Mouse (Mus musculus): Measurements from ENCODE around the gene Sema3f. TPM values are rescaled to one million over a fixed set of nuclear protein-coding genes. Genes with fewer than 3 reads are reported as not detected.
"Not testable (repeated sequence)": the region's sequence is repeated elsewhere in the genome, so short reads cannot be mapped to it uniquely, and the experiment has no call there.

Sema3f gene
- polyA plus RNA-seq, 1 experiment from 2014 or later, result 14.9 TPM

DNA sequence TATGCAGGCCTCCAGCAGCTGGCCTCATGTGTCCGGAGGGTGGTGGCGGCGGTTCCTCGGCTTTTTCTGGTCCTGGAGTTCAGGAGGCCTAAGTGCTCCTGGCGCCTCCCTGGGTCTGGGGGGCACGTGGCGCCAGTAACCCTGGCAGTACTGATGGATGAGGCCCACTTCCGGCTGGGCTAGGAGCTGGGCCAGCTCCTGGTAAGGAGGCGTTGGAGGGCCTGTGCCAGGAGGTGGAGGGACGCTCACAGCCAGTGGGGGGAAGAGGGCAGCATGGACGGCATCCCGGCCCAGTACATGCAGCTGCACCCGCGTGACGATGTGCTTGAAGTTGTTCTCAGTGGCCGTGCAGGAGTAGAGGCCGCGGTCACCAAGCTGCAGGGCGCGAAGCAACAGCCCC lies 27.9 kb downstream of the Sema3f start:
- Histone ChIP-seq H3K36me3 (ENCODE audit: control insufficient read depth, insufficient read depth) (peaks cover 9% of the 10 kb centered on the region), H3K27ac (ENCODE audit: low read length) (no peak overlapping the region), H3K9me3 (ENCODE audit: control insufficient read depth, low read length) (no peaks in the 10 kb centered on the region), H3K4me3 (replicated peaks; ENCODE audit: low read length) (no peak overlapping the region), H3K9ac (replicated peaks; ENCODE audit: low read depth, low read length) (no peak overlapping the region), H3K27me3 (replicated peaks; ENCODE audit: control insufficient read depth, insufficient read depth, low read length) (peaks cover under 1% of the 10 kb centered on the region), H3K4me2 (ENCODE audit: low read length) (no peak overlapping the region), H3K4me1 (replicated peaks; ENCODE audit: control insufficient read depth, insufficient read depth, low read length) (0 out of 2 replicates have a peak, but pooled peaks cover 1% of the 10 kb centered on the region)
- ATAC-seq, result no peak
- WGBS, result 85% methylated on average over 20 of the region's 20 CpGs

DNA sequence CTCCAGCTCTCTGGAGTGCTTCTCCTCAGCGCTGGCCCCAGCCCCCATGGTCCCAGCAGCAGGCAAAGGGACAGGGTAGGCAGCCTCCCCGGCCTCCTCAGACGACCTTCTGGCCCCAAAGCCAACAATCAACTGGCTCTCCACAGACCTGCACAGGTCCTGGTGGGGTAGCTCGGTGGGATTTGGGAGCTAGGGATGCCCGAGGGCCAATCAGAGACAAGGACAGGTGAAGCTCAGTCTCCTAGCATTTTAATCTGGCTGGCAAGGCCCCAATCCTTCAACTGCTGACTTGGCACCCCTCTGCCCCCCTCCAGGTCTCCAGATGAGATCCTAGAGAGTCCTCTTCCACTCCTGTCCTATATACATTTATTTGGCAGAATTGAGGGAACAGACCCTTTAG lies 30.8 kb downstream of the Sema3f start, which contains the start of gene Gnat1:
Gnat1 (minus strand) TSS at position 212 of the 400 bp plus-strand sequence.
- Histone ChIP-seq H3K4me3 (replicated peaks; ENCODE audit: low read length) (no peak within 1 kb of the TSS), H3K27ac (ENCODE audit: low read length) (no peak within 1 kb of the TSS), H3K9me3 (ENCODE audit: control insufficient read depth, low read length) (no peaks in the 10 kb centered on the region), H3K4me2 (ENCODE audit: low read length) (no peak within 1 kb of the TSS), H3K36me3 (ENCODE audit: control insufficient read depth, insufficient read depth) (peaks cover 6% of the 10 kb centered on the region), H3K4me1 (replicated peaks; ENCODE audit: control insufficient read depth, insufficient read depth, low read length) (peaks cover 20% of the 10 kb centered on the region), H3K9ac (replicated peaks; ENCODE audit: low read depth, low read length) (0 out of 2 replicates have a peak within 1 kb of the TSS, but pooled peaks have one; percentile 6), H3K27me3 (replicated peaks; ENCODE audit: control insufficient read depth, insufficient read depth, low read length) (peaks cover 18% of the 10 kb centered on the region)
- no peak for ATAC-seq
- 37% methylated on average over 5 of the region's 5 CpGs for WGBS

DNA sequence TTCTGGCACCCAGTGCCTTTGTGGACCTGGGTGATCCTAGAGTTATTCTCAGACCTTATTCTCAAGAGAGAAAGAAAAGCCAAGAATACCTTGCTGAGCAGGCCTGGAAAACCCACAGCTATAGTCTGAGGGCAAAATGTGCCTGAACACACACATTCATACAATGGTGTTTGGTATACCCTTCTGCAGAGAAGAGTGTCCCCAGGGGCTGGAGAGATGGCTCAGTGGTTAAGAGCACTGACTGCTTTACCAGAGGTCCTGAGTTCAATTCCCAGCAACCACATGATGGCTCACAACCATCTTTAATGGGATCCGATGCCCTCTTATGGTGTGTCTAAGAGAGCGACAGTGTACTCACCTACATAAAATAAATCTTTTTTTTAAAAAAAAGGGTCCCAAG lies 31.4 kb downstream of the Sema3f start:
- H3K4me2 ChIP-seq (ENCODE audit: low read length), result no peak overlapping the region
- WGBS, result 94% methylated on average over 2 of the region's 2 CpGs

DNA sequence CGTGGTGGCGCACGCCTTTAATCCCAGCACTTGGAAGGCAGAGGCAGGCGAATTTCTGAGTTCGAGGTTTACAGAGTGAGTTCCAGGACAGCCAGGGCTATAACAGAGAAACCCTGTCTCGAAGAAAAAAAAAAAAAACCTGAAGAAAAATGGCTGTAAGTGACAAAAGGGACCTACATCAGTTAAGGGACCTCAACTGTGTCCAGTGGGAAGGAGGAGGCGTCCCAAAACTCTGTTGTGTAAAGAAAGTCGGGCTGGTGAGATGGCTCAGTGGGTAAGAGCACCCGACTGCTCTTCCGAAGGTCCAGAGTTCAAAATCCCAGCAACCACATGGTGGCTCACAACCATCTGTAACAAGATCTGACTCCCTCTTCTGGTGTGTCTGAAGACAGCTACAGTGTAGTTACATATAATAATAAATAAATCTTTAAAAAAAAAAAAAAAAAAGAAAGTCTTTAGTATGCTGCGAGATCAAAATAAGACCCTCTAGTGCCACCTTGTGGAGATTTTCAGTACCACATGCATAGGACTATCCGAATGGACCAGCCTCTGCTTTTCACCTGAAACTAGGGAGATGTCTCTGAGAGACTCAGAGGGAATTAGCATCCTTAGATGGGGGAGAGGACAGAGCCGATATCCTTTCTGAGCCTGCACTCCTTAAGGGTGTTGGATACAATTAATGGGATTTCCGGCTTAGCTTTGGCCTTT lies 32.3 kb downstream of the Sema3f start:
- Histone ChIP-seq H3K27me3 (replicated peaks; ENCODE audit: control insufficient read depth, insufficient read depth, low read length) (peaks cover 18% of the 10 kb centered on the region), H3K4me1 (replicated peaks; ENCODE audit: control insufficient read depth, insufficient read depth, low read length) (peaks cover 20% of the 10 kb centered on the region)
- not testable (repeated sequence) for H3K9ac ChIP-seq (replicated peaks; ENCODE audit: low read depth, low read length); H3K4me2 ChIP-seq (ENCODE audit: low read length); H3K36me3 ChIP-seq (ENCODE audit: control insufficient read depth, insufficient read depth); H3K27ac ChIP-seq (ENCODE audit: low read length); H3K4me3 ChIP-seq (replicated peaks; ENCODE audit: low read length); H3K9me3 ChIP-seq (ENCODE audit: control insufficient read depth, low read length); ATAC-seq
- WGBS, result 42% methylated on average over 14 of the region's 14 CpGs

More for the DNA sequence above, 31.4 kb downstream of the Sema3f start:
- H3K27ac ChIP-seq (ENCODE audit: low read length), result no peak overlapping the region
- peaks cover 18% of the 10 kb centered on the region for H3K27me3 ChIP-seq (replicated peaks; ENCODE audit: control insufficient read depth, insufficient read depth, low read length)
- H3K4me1 ChIP-seq (replicated peaks; ENCODE audit: control insufficient read depth, insufficient read depth, low read length), result peaks cover 20% of the 10 kb centered on the region
- H3K9me3 ChIP-seq (ENCODE audit: control insufficient read depth, low read length), result no peaks in the 10 kb centered on the region
- no peak for ATAC-seq
- H3K4me3 ChIP-seq (replicated peaks; ENCODE audit: low read length), result no peak overlapping the region
- no peak overlapping the region for H3K9ac ChIP-seq (replicated peaks; ENCODE audit: low read depth, low read length)
- H3K36me3 ChIP-seq (ENCODE audit: control insufficient read depth, insufficient read depth), result peaks cover 3% of the 10 kb centered on the region; the same call in 1 of the 2 replicates

DNA sequence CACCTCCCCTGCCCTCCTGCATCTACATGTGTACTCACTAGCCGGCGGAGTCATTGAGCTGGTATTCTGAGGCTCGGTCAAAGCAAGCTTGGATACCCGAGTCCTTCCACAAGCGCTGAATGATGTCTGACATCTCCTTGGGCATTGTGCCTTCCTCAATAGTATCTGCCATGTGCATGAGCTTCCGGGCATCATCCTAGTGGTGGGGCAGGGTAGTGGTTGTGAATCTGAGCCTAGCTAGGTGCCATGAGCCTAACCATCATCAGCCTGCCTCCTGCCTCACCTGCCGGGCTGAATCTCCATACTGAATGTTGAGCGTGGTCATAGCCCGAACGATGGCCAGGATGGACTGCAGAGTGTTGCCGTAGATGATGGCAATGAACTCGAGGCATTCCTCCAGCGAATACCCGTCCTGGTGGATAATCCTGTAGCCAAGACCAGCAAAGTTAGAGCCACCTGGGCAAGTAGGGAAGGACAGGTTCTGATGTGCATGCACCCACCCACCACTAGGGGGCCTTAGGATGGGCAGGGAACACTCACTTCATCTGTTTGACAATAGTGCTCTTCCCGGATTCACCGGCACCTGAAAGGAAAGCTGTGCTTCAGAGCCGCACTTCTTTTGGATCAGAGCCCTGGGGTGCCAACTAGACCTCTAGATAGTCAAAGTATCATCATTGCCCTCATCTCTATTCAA lies 33.0 kb downstream of the Sema3f start:
- Histone ChIP-seq H3K4me2 (ENCODE audit: low read length) (no peak overlapping the region), H3K4me1 (replicated peaks; ENCODE audit: control insufficient read depth, insufficient read depth, low read length) (peaks cover 20% of the 10 kb centered on the region), H3K4me3 (replicated peaks; ENCODE audit: low read length) (no peak overlapping the region), H3K9ac (replicated peaks; ENCODE audit: low read depth, low read length) (no peak overlapping the region), H3K27ac (ENCODE audit: low read length) (no peak overlapping the region), H3K9me3 (ENCODE audit: control insufficient read depth, low read length) (no peaks in the 10 kb centered on the region), H3K27me3 (replicated peaks; ENCODE audit: control insufficient read depth, insufficient read depth, low read length) (peaks cover 18% of the 10 kb centered on the region), H3K36me3 (ENCODE audit: control insufficient read depth, insufficient read depth) (peaks cover 3% of the 10 kb centered on the region; the same call in 1 of the 2 replicates)
- ATAC-seq, result no peak
- WGBS, result 18% methylated on average over 17 of the region's 17 CpGs

DNA sequence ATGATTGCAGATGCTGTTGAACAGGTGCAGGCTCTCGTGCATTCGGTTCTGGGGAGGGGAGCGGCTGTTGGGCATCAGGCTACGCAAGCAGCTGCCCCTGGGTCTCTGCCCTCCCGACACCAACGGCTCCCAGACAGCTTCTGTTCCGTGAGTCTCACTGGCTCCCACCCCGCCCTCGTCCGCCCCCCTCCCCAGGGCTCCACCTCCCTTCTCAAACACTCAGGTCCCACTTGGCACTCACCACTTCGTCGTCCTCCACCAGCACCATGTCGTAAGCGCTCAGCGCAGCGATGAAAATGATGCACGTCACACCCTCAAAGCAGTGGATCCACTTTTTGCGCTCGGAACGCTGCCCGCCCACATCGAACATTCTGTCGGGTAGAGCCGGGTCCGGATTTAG lies 34.0 kb downstream of the Sema3f start:
- peaks cover 20% of the 10 kb centered on the region for H3K4me1 ChIP-seq (replicated peaks; ENCODE audit: control insufficient read depth, insufficient read depth, low read length)
- WGBS, result 1% methylated on average over 25 of the region's 25 CpGs
- H3K4me2 ChIP-seq (ENCODE audit: low read length), result peak overlapping the region; percentile 65
- peak overlapping the region; percentile 47 for H3K9ac ChIP-seq (replicated peaks; ENCODE audit: low read depth, low read length)
- no peaks in the 10 kb centered on the region for H3K36me3 ChIP-seq (ENCODE audit: control insufficient read depth, insufficient read depth)
- peaks cover 18% of the 10 kb centered on the region for H3K27me3 ChIP-seq (replicated peaks; ENCODE audit: control insufficient read depth, insufficient read depth, low read length)
- no peaks in the 10 kb centered on the region for H3K9me3 ChIP-seq (ENCODE audit: control insufficient read depth, low read length)
- H3K27ac ChIP-seq (ENCODE audit: low read length), result no peak overlapping the region
- ATAC-seq, result peak; percentile 14; the same call in 1 of the 2 replicates
- H3K4me3 ChIP-seq (replicated peaks; ENCODE audit: low read length), result peak overlapping the region; percentile 35

DNA sequence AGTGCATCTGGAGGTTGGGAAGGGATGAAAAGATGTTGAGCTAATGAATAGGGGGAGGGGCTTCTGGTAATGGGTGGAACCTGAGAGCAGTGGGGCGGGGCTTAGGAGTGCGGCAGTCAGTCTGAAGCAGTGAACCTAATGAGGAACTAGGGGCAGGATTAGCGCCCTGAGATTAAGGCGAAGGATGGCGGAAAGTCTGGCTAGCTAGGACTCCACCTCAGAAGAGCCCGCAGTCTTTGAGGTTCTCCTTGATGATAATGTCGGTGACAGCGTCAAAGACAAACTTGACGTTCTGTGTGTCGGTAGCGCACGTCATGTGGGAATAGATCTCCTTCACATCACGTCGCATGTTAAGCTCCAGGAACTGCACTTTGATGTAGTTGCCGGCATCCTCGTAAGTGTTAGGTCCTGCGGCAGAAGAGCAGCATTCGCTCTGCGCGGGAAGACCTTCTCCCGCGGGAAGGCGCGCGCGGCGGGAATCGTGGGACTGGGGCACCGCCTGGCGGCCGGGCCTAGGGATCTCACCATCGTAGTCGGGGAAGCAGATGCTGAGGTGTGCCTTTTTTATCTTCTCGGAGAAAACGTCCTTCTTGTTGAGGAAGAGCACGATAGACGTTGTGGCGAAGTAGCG lies 34.5 kb downstream of the Sema3f start:
- peaks cover 20% of the 10 kb centered on the region for H3K4me1 ChIP-seq (replicated peaks; ENCODE audit: control insufficient read depth, insufficient read depth, low read length)
- H3K4me3 ChIP-seq (replicated peaks; ENCODE audit: low read length), result peak overlapping the region; percentile 35
- H3K27me3 ChIP-seq (replicated peaks; ENCODE audit: control insufficient read depth, insufficient read depth, low read length), result peaks cover 18% of the 10 kb centered on the region
- no peak overlapping the region for H3K27ac ChIP-seq (ENCODE audit: low read length)
- H3K9me3 ChIP-seq (ENCODE audit: control insufficient read depth, low read length), result no peaks in the 10 kb centered on the region
- no peaks in the 10 kb centered on the region for H3K36me3 ChIP-seq (ENCODE audit: control insufficient read depth, insufficient read depth)
- under 1% methylated on average over 39 of the region's 39 CpGs for WGBS
- ATAC-seq, result peak; percentile 71
- peak overlapping the region; percentile 65 for H3K4me2 ChIP-seq (ENCODE audit: low read length)
- peak overlapping the region; percentile 47 for H3K9ac ChIP-seq (replicated peaks; ENCODE audit: low read depth, low read length)

DNA sequence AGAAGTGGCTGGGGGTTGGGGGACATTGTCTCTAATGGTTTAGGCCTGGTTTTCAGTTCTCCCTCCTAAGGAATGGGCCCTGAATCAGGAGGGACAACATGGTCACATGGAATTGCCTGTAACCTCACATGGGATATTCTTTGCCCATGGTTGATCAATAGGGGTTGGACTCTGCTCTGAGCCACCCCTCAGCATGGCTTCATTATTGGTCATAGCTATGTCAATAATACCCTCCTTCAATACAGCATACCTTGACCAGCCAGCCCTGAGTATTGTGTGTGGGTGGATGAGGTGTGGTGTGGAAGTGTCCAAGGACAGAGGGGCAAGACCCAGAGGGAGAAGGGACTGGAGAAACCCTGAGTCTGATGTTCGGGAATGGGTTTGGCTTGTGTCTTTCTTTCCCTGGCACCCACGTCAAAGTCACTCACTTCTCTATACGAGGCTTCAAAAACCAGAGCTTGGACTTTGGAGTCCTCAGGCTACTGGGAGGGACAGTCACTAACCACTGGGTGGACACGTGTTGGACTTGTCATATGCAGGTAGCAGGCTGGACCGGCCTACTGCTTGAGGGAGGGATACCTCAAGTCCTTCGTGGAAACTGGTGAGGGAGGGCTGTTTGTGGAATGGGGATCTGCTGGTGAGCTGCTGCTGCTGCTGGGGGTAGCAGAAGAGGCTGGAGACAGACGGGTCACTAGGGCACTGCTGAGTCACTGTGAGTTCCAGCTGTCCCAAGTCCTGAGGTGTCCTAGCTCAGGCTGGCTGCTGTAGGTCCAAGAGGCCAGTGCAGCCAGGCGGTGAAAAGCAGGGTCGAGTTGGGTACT lies 35.5 kb downstream of the Sema3f start:
- H3K9me3 ChIP-seq (ENCODE audit: control insufficient read depth, low read length), result no peaks in the 10 kb centered on the region
- H3K4me3 ChIP-seq (replicated peaks; ENCODE audit: low read length), result no peak overlapping the region
- ATAC-seq, result no peak
- H3K27me3 ChIP-seq (replicated peaks; ENCODE audit: control insufficient read depth, insufficient read depth, low read length), result peaks cover 18% of the 10 kb centered on the region
- no peaks in the 10 kb centered on the region for H3K36me3 ChIP-seq (ENCODE audit: control insufficient read depth, insufficient read depth)
- H3K4me2 ChIP-seq (ENCODE audit: low read length), result no peak overlapping the region
- 57% methylated on average over 9 of the region's 9 CpGs for WGBS
- H3K9ac ChIP-seq (replicated peaks; ENCODE audit: low read depth, low read length), result no peak overlapping the region
- peaks cover 20% of the 10 kb centered on the region for H3K4me1 ChIP-seq (replicated peaks; ENCODE audit: control insufficient read depth, insufficient read depth, low read length)
- H3K27ac ChIP-seq (ENCODE audit: low read length), result no peak overlapping the region
